Mouse (Mus musculus): ENCODE measurements around the gene Klhl41. TPM values are rescaled to one million over a fixed set of nuclear protein-coding genes. Genes with fewer than 3 reads are reported as not detected.

Gene Klhl41
- polyA plus RNA-seq, 1 experiment: not detected

DNA sequence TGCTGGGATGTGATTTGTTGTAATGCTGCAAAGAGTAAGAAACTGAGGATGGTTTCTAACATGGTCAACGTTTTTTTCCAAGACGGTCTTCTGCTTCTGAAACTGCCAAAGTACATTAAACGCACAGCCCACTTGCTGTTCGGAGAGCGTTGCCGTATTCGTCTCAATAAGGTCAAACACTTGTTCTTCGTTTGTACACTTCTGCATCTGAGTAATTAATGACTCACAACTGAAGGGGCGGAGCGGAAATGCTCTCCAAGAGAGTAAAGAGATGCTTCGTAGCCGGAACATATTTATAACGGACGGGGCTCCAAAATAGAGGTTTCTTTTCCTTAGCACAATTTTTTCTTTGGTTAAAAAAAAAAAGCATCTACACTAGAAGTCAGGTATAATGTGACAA is 42.3 kb downstream of the Klhl41 start:
- Histone ChIP-seq H3K4me3 (ENCODE audit: extremely low read depth, insufficient read depth, insufficient read length) (no peak overlapping the region), H3K27ac (ENCODE audit: insufficient read depth, low read length) (no peak overlapping the region), H3K36me3 (ENCODE audit: control insufficient read depth, insufficient read depth, low read length) (peaks cover 5% of the 10 kb centered on the region), H3K27me3 (ENCODE audit: control insufficient read depth, insufficient read depth, low read length) (no peaks in the 10 kb centered on the region), H3K4me1 (ENCODE audit: control insufficient read depth, insufficient read depth, insufficient read length) (no peaks in the 10 kb centered on the region)
- no peak for TF ChIP-seq POLR2A (IDR thresholded peaks at IDR 0.05; ENCODE audit: low read depth, low read length)
- 91% methylated on average over 14 of the region's 14 CpGs for WGBS
- DNase-seq (ENCODE audit: low read depth in 1 of 2, low spot score in 2 of 2): no peak

DNA sequence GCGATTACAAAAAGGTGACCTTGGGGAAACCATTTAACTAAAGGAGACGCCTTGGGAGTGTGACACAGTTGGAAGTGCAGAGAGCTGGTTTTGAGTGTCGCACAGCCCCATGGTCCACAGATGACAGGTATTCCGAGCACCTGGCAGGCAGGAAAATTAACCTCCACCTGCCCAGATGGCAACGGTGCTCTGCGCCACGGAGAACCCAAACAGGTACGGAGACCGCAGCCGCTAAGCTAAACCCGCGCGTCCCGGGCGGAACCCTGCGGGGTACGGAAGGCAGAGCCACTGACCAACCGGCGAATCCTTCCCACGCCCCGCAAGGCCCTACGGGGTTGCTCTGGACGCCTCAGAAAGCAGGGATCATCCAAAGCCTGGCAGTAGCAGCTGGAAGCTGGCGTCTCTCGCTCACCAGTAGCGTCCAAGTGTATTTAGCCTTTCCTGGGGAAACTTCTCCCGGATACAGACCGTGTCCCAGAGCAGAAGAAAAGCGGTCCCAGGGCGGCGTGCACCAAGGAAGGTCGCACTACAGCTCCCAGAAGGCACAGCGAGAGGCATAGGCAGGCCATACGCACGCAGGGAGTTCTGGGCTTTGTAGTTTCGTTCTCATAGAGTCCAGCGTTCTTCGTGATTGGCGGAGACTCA is 43.2 kb downstream of the Klhl41 start, which contains the start of gene Fastkd1:
Gene Fastkd1, minus strand, starts transcription at position 536 of the 645 bp plus-strand sequence.
- Histone ChIP-seq H3K36me3 (ENCODE audit: control insufficient read depth, insufficient read depth, low read length) (peaks cover 2% of the 10 kb centered on the region), H3K4me3 (ENCODE audit: extremely low read depth, insufficient read depth, insufficient read length) (peak within 1 kb of the TSS; percentile 69), H3K4me1 (ENCODE audit: control insufficient read depth, insufficient read depth, insufficient read length) (no peaks in the 10 kb centered on the region), H3K27me3 (ENCODE audit: control insufficient read depth, insufficient read depth, low read length) (no peaks in the 10 kb centered on the region), H3K27ac (ENCODE audit: insufficient read depth, low read length) (no peak within 1 kb of the TSS)
- under 1% methylated on average over 39 of the region's 39 CpGs for WGBS
- peak; percentile 59 to 81 for DNase-seq (ENCODE audit: low read depth in 1 of 2, low spot score in 2 of 2)
- TF ChIP-seq CTCF (IDR thresholded peaks at IDR 0.05; ENCODE audit: extremely low read depth, insufficient read depth, insufficient read length, insufficient replicate concordance) (no peak), POLR2A (IDR thresholded peaks at IDR 0.05; ENCODE audit: low read depth, low read length) (no peak)

DNA sequence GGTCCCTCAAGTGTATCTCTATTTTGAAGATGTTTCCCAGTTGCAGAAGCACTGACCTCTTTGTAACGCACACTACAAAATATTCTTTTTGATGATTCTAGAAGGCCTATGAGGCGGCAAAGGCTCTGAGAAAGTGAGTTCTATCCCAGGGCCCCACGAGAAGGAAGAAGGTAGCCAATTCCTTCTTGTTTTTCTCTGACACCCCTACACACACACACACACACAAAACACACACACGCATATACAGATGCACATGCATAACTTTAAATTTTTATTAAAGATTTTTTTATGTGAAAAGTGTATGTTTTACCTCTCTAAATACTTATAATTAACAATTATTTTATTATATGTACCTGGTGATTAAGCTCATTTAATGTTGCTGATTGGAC is 43.7 kb downstream of the Klhl41 start:
- Histone ChIP-seq H3K36me3 (ENCODE audit: control insufficient read depth, insufficient read depth, low read length) (no peaks in the 10 kb centered on the region), H3K4me1 (ENCODE audit: control insufficient read depth, insufficient read depth, insufficient read length) (no peaks in the 10 kb centered on the region), H3K27me3 (ENCODE audit: control insufficient read depth, insufficient read depth, low read length) (no peaks in the 10 kb centered on the region), H3K27ac (ENCODE audit: insufficient read depth, low read length) (no peak overlapping the region), H3K4me3 (ENCODE audit: extremely low read depth, insufficient read depth, insufficient read length) (no peak overlapping the region)
- no peak for DNase-seq (ENCODE audit: low read depth in 1 of 2, low spot score in 2 of 2)
- no peak for TF ChIP-seq POLR2A (IDR thresholded peaks at IDR 0.05; ENCODE audit: low read depth, low read length)
- TF ChIP-seq CTCF (IDR thresholded peaks at IDR 0.05; ENCODE audit: extremely low read depth, insufficient read depth, insufficient read length, insufficient replicate concordance): no peak
- WGBS: 17% methylated on average over 4 of the region's 4 CpGs

DNA sequence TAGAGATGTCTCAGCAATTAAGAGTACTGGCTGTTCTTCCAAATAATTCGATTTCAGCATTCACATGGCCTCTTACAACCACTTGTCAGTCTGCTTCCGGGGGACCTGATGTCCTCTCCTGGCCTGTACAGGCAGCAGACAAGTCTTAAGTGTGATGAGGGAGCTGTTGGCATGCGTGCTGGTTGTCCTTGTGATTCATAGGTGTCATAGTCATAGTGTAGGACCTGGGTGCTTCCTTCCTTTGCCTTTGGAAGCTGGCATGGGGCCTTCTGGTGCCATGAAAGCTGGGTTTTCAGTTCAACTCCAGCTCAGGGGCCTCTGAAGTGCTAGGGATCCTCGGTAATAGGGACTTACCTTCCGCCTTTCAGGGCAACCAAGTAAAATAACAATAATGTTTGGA is 44.2 kb downstream of the Klhl41 start:
- H3K27ac ChIP-seq (ENCODE audit: insufficient read depth, low read length): no peak overlapping the region
- TF ChIP-seq POLR2A (IDR thresholded peaks at IDR 0.05; ENCODE audit: low read depth, low read length): no peak
- no peak for TF ChIP-seq CTCF (IDR thresholded peaks at IDR 0.05; ENCODE audit: extremely low read depth, insufficient read depth, insufficient read length, insufficient replicate concordance)
- H3K4me1 ChIP-seq (ENCODE audit: control insufficient read depth, insufficient read depth, insufficient read length): no peaks in the 10 kb centered on the region
- no peak overlapping the region for H3K4me3 ChIP-seq (ENCODE audit: extremely low read depth, insufficient read depth, insufficient read length)
- H3K27me3 ChIP-seq (ENCODE audit: control insufficient read depth, insufficient read depth, low read length): no peaks in the 10 kb centered on the region
- no peaks in the 10 kb centered on the region for H3K36me3 ChIP-seq (ENCODE audit: control insufficient read depth, insufficient read depth, low read length)
- DNase-seq (ENCODE audit: low read depth in 1 of 2, low spot score in 2 of 2): no peak
- WGBS: 81% methylated on average over 5 of the region's 5 CpGs

DNA sequence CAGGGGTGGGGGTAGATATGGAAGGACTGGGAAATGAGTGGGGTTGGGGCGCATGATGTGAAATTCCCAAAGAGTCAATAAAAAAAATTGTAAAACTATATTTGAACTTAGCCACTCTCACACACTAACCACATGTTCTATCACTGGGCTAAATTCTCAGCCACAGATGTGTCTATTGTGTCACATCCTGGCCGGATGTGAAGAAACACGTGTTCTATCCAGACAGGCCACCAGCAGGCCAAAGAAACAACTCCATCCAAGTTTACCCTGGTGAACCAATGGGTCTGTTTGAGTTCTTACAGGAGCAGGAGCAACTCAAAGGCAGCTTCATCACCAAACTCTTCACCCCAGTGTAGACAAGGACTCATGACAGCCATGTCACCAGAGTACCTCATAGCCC is 46.6 kb downstream of the Klhl41 start:
- Histone ChIP-seq H3K36me3 (ENCODE audit: control insufficient read depth, insufficient read depth, low read length) (no peaks in the 10 kb centered on the region), H3K4me3 (ENCODE audit: extremely low read depth, insufficient read depth, insufficient read length) (no peak overlapping the region), H3K27ac (ENCODE audit: insufficient read depth, low read length) (no peak overlapping the region), H3K27me3 (ENCODE audit: control insufficient read depth, insufficient read depth, low read length) (no peaks in the 10 kb centered on the region), H3K4me1 (ENCODE audit: control insufficient read depth, insufficient read depth, insufficient read length) (no peaks in the 10 kb centered on the region)
- WGBS: 52% methylated on average over 3 of the region's 3 CpGs
- TF ChIP-seq CTCF (IDR thresholded peaks at IDR 0.05; ENCODE audit: extremely low read depth, insufficient read depth, insufficient read length, insufficient replicate concordance) (no peak), POLR2A (IDR thresholded peaks at IDR 0.05; ENCODE audit: low read depth, low read length) (no peak)
- no peak for DNase-seq (ENCODE audit: low read depth in 1 of 2, low spot score in 2 of 2)

- H3K4me1 ChIP-seq (ENCODE audit: control insufficient read depth, insufficient read depth, insufficient read length): no peaks in the 10 kb centered on the region
- DNase-seq (ENCODE audit: low read depth in 1 of 2, low spot score in 2 of 2): no peak
- H3K27me3 ChIP-seq (ENCODE audit: control insufficient read depth, insufficient read depth, low read length): no peaks in the 10 kb centered on the region
- TF ChIP-seq CTCF (IDR thresholded peaks at IDR 0.05; ENCODE audit: extremely low read depth, insufficient read depth, insufficient read length, insufficient replicate concordance) (no peak), POLR2A (IDR thresholded peaks at IDR 0.05; ENCODE audit: low read depth, low read length) (no peak)
- 53% methylated on average over 1 of the region's 1 CpGs for WGBS
- no peak overlapping the region for H3K27ac ChIP-seq (ENCODE audit: insufficient read depth, low read length)
- no peak overlapping the region for H3K4me3 ChIP-seq (ENCODE audit: extremely low read depth, insufficient read depth, insufficient read length)
- H3K36me3 ChIP-seq (ENCODE audit: control insufficient read depth, insufficient read depth, low read length): no peaks in the 10 kb centered on the region
These were observed 49.2 kb downstream of the Klhl41 start for GRCm38 (mm10) chr2:69719121-69719520.

- peak within 1 kb of the TSS; percentile 95 for H3K4me3 ChIP-seq (ENCODE audit: extremely low read depth, insufficient read depth, insufficient read length)
- no peaks in the 10 kb centered on the region for H3K36me3 ChIP-seq (ENCODE audit: control insufficient read depth, insufficient read depth, low read length)
- H3K4me1 ChIP-seq (ENCODE audit: control insufficient read depth, insufficient read depth, insufficient read length): no peaks in the 10 kb centered on the region
- H3K27me3 ChIP-seq (ENCODE audit: control insufficient read depth, insufficient read depth, low read length): no peaks in the 10 kb centered on the region
- WGBS: 6% methylated on average over 12 of the region's 12 CpGs
- DNase-seq (ENCODE audit: low read depth in 1 of 2, low spot score in 2 of 2): no peak
- TF ChIP-seq CTCF (IDR thresholded peaks at IDR 0.05; ENCODE audit: extremely low read depth, insufficient read depth, insufficient read length, insufficient replicate concordance): no peak
- TF ChIP-seq POLR2A (IDR thresholded peaks at IDR 0.05; ENCODE audit: low read depth, low read length): no peak
- peak within 1 kb of the TSS; percentile 92 for H3K27ac ChIP-seq (ENCODE audit: insufficient read depth, low read length)
These were observed 52.3 kb downstream of the Klhl41 start, which contains the start of gene Ppig for GRCm38 (mm10) chr2:69722273-69722649. TSS of gene Ppig (plus strand) at chr2:69722545.
